Mouse (Mus musculus) Muller cell, postnatal 12 days (primary cell): ENCODE measurements around the gene Eno2.

Experiments
- DNase-seq: peaks from one replicate; pipeline ENCODE4 v3.0.0-alpha.2; 2015; ENCODE audit errors: inconsistent ontology term

The Eno2 gene

GRCm38 (mm10) chr6:124740211-124740887, 29.1 kb downstream of the Eno2 start:
- DNase-seq = no peak

GRCm38 (mm10) chr6:124739231-124739796, 30.2 kb downstream of the Eno2 start:
- no peak for DNase-seq

- DNase-seq = no peak
Observed at GRCm38 (mm10) chr6:124738511-124739023, 30.9 kb downstream of the Eno2 start, which contains the start of gene Ptpn6. Gene Ptpn6 (minus strand): TSS chr6:124738714.

- no peak for DNase-seq
Observed at GRCm38 (mm10) chr6:124737040-124737439, 32.4 kb downstream of the Eno2 start.

GRCm38 (mm10) chr6:124734417-124734816, 35.1 kb downstream of the Eno2 start:
- no peak for DNase-seq

DNA sequence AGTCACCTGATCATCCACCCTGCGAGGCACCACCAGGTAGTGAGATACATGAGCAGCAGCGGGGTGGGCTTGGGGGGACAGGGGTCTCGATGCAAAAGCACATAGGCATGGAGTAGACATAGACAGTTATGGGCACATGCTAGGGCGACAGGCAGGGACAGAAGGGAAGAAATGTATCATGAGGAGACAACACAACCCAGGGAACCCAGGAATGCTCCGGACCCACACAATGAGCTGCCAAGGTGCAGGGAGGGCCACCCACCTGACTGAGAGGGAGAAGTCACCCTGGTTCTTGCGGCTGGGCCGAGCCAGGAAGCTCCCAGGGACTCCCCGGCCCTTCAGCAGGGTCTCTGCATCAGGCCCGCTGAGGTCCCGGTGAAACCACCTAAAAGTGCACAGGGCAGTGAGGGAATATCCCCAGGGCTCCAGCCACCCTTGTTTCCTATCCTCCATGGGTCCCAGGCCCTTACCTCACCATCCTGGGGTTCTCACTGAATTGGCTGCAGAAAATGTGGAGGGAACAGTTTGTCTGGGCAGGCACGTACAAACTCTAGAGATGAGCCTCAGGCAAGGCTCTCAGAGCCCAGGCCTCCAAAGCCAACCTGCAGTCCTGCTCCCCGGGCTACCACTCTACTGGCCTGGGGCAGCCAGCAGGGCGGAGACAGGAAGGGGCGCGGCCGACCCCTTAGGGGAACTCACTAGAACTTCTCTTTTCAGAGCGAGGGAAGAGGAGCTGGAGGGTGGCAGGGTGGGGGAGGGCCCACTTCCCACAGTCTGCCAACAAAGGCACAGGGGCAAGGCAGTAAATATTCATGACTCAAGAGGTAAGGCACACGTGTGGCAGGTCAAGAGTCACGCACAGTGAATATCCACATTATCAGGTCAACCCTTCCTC, 36.8 kb downstream of the Eno2 start:
- DNase-seq = no peak

- DNase-seq = no peak
Observed at GRCm38 (mm10) chr6:124731038-124731437, 38.4 kb downstream of the Eno2 start.

DNA sequence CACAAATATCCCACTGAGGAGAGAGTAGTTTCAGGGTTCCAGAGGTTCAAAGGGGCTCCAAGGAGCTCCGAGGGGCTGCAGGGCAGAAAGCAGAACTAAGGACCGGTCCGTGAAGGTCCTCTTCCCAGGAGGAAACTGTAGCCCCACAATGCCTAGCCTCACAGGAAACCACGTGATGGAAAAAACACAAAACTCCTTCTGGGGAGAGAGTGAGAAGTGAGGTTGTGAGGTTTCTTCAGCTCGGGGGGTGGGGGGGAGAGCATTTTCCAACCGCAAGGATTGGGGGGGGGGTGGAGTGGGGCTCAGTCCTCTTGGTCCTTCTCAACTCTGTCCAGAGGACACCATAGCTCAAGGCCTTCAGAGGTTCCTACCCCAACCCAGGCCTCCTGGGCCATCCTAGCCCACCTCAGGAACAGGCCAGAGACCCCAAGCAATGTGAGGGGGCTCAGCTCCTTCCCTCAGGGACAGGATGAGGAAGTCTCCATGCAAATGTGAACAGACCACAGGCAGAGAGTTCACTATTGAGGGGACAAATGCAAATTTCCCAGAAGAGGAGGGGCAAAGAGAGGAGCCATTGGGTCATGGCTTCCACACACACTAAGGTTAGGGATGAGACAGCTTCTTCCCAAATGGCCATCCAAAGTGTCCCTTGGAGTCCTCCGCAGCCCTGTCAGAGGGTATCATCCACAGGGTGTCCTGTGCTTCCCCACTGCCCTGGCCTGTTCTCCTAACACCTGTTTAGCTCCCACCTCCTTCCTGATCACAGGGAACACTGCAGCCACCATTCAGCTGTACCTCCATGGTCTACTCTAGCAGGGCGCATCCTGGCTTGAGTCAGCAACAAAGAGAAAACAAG, 39.4 kb downstream of the Eno2 start:
- DNase-seq = no peak

- no peak for DNase-seq
Observed at GRCm38 (mm10) chr6:124728621-124729020, 40.9 kb downstream of the Eno2 start.

- DNase-seq = no peak
Observed at GRCm38 (mm10) chr6:124724472-124724871, 45.0 kb downstream of the Eno2 start.

GRCm38 (mm10) chr6:124723541-124723940, 45.9 kb downstream of the Eno2 start:
- DNase-seq = no peak

GRCm38 (mm10) chr6:124722876-124723473, 46.5 kb downstream of the Eno2 start:
- no peak for DNase-seq

GRCm38 (mm10) chr6:124720904-124721303, 48.6 kb downstream of the Eno2 start:
- no peak for DNase-seq

DNA sequence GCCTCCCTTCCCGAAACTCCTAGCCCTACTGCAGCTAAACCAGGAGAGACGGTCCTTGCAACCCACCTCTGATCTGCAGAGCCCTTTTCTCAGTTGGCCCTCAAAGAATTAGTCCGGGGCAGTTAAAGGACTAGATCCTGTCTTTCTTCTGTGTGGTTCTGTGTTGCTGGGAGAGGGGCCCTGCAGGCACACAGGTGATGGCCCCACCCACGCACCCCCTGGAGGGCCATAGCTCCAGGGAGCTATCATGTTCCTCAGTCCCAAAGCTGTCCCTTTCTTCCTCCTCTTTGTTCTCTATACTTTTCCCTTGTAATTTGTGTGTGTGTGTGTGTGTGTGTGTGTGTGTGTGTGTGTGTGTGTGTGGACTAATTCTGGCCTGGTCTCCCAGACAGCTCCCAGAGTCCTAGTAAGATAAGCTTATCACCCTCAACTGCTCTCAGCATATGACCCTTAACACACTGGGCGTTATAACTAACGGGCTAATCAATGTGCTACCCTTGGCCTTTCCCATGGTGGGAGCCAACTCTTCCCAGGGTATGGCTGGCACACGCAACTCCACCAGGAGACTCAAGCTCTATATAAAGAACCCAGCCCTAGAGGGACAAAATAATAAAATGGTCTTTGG, 50.0 kb downstream of the Eno2 start:
- DNase-seq = no peak

DNA sequence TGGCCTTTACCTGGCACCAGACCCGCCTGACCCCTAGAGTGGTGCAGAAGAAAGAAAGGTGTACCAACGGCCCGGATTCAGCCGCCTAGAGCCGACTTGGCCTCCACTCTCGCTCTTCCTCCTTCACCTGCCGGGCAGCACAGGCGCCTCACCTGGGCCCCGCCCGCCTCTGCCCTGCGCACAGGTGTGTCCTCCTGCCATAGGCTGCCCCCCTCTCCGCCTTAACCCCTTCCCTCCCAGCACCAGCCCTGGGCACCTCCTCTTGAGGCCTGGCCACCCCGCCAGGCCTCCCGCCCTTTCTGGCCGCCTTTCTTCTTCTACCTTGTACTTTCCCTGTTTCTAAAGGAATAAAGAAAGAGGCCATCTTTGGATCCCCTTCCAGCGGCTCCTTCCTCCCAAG, 50.8 kb downstream of the Eno2 start:
- no peak for DNase-seq

DNA sequence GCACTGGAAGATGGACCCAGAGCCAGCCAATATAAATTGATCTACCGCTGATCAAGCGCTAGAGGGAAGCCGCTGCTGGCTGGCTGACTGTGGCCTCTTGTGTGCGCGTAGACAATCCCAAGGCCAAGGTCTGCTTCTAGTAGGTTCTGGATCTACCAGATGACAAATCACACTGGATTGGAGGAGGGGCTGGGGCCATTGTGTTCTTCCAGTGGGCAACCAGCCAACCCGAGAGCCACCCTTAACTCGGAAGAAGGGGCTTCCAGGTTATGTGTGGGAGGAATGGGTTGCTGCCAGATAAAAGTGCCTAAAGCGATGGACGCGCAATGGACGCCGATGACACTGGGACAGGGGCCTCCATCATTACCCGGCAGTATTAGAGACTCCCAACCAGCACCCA, 51.5 kb downstream of the Eno2 start:
- no peak for DNase-seq

GRCm38 (mm10) chr6:124716864-124717490, 52.5 kb downstream of the Eno2 start:
- no peak for DNase-seq

DNA sequence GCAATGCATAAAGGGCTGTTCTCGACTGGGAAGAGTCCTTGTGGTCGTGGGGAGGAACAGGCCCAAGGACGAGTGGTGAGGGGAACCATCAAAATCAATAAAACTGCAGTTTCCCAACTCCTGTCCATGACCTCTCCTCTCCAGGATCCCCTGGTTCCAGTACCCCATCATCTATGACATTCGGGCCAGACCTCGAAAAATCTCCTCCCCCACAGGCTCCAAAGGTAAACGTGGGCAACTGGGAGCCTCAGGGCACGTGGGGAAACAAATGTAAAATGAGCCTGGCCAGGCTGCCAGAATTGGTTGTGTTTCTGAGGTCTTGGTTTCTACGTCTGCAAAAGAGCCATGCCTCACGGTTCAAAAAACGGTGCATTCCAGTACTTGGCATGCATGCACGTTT, 56.6 kb downstream of the Eno2 start:
- no peak for DNase-seq

DNA sequence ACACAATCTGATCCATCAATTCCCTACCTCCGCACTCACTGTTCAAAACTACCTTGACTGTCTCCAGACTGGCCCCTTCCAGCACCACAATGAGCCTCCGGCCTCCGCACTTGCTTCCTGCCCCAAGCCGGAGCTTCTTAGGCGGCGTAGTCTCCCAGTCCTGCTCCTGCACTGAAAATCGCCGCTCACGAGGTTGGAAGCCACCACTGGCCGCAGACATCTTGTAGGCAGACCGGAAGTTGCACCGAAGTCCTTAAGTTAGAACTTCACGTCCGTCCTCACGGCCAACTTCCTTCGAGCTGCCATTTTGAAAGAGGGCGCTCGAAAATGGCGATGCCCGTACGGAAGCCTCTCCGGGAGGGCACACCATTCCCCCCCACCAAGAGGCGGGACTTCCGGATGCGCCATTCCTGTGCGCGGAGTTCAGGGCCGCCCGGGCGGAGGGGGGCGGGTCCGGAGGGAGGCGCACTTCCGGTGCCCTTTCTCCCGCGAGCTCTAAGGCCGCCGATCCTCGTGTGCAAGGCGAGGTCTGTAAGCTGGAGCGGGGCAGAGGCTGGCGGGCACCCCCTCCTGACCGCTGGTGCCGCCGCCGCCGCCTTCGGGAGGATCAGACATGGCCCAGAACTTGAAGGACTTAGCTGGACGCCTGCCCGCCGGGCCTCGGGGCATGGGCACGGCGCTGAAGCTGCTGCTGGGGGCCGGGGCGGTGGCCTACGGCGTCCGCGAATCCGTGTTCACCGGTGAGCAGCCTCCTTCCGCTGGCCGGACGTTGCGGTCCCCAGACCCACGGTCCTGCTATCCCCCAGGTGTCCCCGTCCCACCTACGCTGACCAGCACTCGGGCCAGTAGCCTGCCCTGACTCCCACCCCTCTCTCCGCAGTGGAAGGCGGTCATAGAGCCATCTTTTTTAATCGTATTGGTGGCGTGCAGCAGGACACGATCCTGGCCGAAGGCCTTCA, 57.4 kb downstream of the Eno2 start, which contains the start of the genes Emg1 and Phb2:
Gene Emg1 (minus strand): TSS at position 355 of the 959 bp plus-strand sequence.
Gene Phb2 (plus strand): TSS at position 513 of the 959 bp plus-strand sequence.
- peak; percentile 99 for DNase-seq
